Mouse (Mus musculus) CD8-positive naive resting alpha-beta T cell, adult 2 months (primary cell): ENCODE data around the gene Lin7a.

Experiments used
- DNase-seq, 2 experiments: peaks; one replicate each; pipeline ENCODE4 v3.0.0; 2022; ENCODE audit warnings: low read depth in 2 of 2, low spot score in 2 of 2

The Lin7a gene

DNA sequence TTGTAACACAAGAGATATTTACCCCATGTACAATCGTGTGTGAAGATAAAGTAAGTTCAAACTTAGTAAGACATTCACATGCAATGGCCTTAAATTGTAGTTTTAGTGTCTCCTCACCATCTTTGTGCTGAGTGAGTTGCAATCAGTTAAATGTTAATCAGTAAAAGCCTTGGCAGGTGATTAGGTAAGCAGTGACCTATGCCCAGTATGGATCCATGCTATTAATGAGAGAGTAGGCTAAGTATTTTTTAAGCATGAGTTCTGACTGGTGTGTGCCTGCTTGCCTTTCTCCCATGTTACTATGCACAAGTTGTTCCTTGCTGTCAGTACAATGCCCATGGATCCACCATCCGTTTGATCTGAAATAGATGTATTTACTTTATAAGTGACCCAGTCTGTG, 44.6 kb downstream of the Lin7a start:
- DNase-seq = no peak

- no peak for DNase-seq
Measured at GRCm38 (mm10) chr10:107319648-107320047, 48.2 kb downstream of the Lin7a start.

DNA sequence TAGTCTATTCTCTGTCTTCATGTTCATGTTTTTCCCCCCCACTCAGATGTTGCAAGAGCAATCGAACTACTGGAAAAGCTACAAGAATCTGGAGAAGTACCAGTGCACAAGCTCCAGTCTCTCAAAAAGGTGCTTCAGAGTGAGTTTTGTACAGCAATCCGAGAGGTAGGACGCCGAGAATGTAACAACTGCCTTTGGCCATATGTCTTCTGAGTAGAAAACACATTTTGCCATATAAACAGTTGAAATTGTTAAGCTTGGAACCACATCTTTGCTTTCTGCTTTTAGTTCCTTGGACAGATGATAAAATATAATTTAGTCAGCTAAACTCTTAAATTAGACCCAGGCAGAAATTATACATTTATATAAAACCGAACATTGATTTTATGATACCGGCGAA, 52.4 kb downstream of the Lin7a start:
- no peak for DNase-seq

GRCm38 (mm10) chr10:107325558-107325957, 54.1 kb downstream of the Lin7a start:
- no peak for DNase-seq

GRCm38 (mm10) chr10:107339524-107339923, 68.0 kb downstream of the Lin7a start:
- DNase-seq = no peak

GRCm38 (mm10) chr10:107341151-107341550, 69.7 kb downstream of the Lin7a start:
- no peak for DNase-seq

DNA sequence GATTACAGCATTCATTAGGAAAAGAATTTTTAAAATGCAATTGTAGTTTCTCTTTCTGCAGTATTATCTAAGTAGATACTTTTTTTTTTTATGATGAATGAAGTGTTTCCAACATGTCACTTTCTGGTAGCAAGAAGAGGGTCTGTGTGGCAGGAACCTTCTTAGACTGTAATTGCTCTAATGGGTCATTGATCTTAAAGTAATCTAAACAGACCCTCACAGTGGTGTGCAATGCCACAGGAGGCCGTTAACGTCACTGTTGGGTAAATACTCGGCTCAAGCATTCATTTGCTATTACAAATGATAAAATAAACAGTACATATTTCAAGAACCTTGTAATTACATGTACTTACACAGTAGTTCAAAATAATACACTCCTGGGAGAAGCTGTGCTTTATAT, 72.7 kb downstream of the Lin7a start:
- no peak for DNase-seq

- no peak for DNase-seq
Measured at GRCm38 (mm10) chr10:107347842-107348241, 76.4 kb downstream of the Lin7a start.

- DNase-seq = no peak
Measured at GRCm38 (mm10) chr10:107351696-107352485, 80.4 kb downstream of the Lin7a start.

- DNase-seq = no peak
Measured at GRCm38 (mm10) chr10:107353483-107353882, 82.0 kb downstream of the Lin7a start.

DNA sequence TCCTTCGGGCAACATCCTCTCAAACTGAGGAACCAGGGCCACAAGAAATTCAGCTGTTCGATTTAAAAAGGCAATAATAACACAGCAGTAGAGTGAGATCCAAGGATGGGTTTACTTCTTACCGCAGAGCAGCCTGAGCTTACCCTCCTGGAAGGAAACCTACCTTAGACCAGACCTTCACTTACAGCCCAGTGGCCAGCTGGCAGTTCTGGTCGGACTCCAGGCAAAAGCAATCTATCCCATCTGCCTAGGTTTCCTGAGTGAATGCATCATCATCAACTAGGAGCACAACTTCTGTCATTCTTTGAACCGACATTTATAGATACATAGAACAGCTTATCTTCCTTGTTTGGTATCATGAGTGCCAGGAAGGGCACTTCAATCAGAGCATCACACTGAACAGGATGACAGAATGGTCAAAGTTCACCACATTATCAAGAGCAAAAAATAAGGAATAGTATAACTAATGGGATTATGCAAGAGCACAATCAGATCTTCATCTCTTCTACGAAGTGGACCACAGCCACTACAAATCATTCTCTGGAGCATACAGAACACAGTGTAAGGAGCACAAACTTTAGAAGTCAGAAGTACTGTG, 87.1 kb downstream of the Lin7a start:
- no peak for DNase-seq

GRCm38 (mm10) chr10:107359296-107359695, 87.8 kb downstream of the Lin7a start:
- DNase-seq = no peak

GRCm38 (mm10) chr10:107361546-107361945, 90.1 kb downstream of the Lin7a start:
- DNase-seq = no peak

DNA sequence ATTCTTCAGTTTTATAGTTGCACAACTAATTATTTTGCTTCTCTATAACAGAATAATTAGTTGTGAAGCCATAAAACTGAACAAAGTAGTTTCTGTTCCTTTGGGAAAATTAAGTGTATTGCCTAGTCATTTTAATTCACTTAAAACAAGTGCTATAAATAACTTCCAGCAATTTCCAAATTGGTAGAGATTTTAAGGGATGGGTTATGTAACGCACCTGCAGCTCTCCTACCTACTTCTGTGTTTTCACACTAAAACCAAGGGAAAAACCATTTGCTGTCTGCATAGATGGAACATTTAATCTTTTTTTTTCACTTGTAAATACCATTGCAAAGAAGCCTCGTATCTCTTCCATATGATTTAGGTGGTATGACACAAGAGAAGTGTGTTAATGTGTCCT, 90.5 kb downstream of the Lin7a start:
- no peak for DNase-seq

DNA sequence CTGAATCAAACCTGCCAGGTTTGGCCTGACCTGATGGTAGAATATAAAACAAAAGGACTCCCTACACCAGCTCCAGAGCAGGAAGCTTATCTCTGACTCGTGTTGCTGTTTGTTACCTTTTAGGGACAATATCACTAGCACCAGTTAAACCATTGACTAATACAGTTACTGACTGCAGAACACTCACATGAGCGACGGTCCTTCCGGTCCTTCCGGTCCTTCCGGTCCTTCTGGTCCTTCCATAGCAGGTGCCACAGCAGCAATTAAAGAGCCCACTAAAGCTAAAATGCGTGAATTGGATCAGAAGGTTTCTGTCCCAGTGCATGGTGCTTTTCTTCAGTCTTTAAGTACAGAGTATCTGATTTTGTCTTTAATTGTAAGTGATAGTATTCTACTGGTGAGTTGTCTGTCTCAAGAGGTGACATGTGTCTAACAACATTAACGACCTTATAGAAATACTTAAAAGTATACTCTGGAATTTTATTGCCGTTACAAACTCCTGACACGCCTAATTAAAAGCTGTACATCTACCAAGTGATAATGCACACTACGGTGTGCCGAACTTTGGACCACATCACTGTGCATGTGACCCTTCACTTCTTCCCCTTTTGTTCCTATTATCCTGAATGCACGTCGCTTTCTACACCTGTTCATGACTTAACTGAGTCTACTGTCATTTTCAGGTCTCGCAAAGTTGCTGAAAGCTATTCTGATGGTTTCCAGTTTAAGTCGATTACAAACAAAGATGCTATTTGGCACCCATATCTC, 91.7 kb downstream of the Lin7a start:
- DNase-seq = no peak

- DNase-seq = no peak
Measured at GRCm38 (mm10) chr10:107377218-107377617, 105.7 kb downstream of the Lin7a start.

- DNase-seq = no peak
Measured at GRCm38 (mm10) chr10:107381143-107381746, 109.8 kb downstream of the Lin7a start.

- no peak for DNase-seq
Measured at GRCm38 (mm10) chr10:107383825-107384224, 112.3 kb downstream of the Lin7a start.

GRCm38 (mm10) chr10:107389505-107389904, 118.0 kb downstream of the Lin7a start:
- no peak for DNase-seq

GRCm38 (mm10) chr10:107405347-107405746, 133.9 kb downstream of the Lin7a start:
- DNase-seq = no peak

- no peak for DNase-seq
Measured at GRCm38 (mm10) chr10:107418306-107418705, 146.8 kb downstream of the Lin7a start.

DNA sequence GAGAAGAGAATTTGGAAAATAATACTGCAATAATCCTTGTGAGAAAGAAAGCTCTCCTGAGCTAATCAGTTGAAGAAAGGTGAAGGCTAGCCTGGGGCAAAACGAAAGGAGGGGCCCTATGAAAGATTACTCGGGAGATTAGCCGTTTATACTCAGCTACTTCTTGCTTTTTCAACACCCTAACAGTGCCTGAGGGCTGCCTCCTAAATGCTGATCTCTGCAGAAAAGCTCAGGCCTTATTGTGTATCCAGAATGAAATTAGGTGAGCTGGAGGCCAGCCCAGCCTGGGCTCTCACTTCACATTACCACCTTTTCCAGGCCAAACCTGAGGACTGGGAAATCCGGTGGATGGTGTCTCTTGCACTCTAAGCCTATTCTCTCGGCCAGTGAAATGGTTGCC, 165.5 kb downstream of the Lin7a start:
- no peak for DNase-seq
